Mouse (Mus musculus): ENCODE data around the gene Mrpl40. TPM values are rescaled to one million over a fixed set of nuclear protein-coding genes. Genes with fewer than 3 reads are reported as not detected.

Gene Mrpl40
- total RNA-seq, 2 experiments from 2014 or later, result 60.2 to 60.7 TPM

DNA sequence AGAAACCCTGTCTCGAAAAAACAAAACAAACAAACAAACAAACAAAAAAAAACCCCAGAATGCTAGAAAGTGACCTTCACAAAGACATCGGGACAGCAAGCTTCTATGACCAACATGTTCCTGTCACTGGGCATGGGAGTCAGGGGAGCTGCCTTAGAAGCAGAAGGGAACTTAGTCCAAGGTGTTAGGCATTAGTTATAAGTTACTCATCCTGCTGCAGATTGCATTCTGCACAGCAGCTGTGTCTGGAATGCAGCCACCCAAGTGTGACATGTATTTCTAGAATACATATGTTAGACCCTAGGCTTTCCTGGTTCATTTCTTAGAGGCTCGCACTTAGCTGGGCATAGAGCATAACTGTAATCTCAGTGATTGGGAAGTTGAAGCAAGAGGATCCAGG, 48.0 kb downstream of the Mrpl40 start:
- DNase-seq, result no peak

DNA sequence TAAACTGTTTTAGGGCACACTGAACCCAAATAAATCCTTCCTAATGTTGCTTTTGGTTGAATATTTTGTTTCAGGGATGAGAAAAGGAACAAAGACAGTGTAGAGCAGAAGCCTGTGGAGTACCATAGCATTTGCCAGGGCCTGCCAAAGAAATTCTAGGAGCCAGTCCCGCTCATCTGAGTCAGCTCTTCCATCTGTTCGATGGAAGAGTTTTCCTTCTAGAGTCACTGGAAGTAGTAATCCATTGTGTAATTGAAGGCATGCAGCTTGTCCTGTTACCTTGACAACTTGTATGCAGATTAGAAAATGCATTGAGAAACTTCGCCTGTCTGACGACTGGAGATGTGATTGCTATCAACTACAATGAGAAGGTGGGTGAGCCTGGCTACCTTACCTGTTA, 53.7 kb downstream of the Mrpl40 start:
- no peak for DNase-seq

DNA sequence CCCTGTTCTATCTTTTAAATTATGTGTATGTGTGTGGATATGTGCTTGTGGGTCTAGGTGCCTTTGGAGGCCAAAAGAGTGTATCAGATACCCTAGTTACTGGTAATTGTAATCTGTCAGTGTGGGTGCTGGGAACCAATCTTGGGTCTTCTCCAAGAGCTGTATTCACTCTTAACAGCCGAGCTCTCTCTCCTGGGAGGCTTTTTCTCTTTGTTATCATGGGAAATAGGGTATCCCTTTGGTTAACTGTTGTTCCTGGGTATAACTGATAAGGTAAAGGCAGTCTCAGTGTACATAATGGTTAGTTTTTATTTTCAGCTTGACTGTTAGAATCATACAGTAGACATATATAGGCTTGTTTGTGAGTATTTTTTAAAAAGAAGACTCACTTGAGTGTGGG, 54.3 kb downstream of the Mrpl40 start:
- no peak for DNase-seq

Other genes starting within 250 kb of the Mrpl40 start
- 10 to 100 TPM; 10.4 to 15.2 TPM for gene Sept5, start 246.9 kb downstream of the Mrpl40 start, total RNA-seq (2021)
- 10 to 100 TPM; 85.2 to 89.4 TPM for gene Cldn5, start 100.0 kb downstream of the Mrpl40 start, total RNA-seq (2021)
- gene Ufd1, start 65.1 kb downstream of the Mrpl40 start, total RNA-seq (2021), result 10 to 100 TPM; 73.1 to 76.0 TPM
- 10 to 100 TPM; 23.6 to 24.0 TPM for gene Cdc45, start 64.9 kb downstream of the Mrpl40 start, total RNA-seq (2021)
- gene 2510002D24Rik, start 40.3 kb downstream of the Mrpl40 start, total RNA-seq (2021), result 10 to 100 TPM; 18.8 to 20.8 TPM
- gene Gm28539, start 40.3 kb downstream of the Mrpl40 start, total RNA-seq (2021), result under 1 TPM; 0.09 to 0.52 TPM
- 10 to 100 TPM; 40.6 to 41.3 TPM for gene Hira, start 175 bp upstream of the Mrpl40 start, total RNA-seq (2021)